Mouse (Mus musculus) CH12.LX (cell line): ENCODE results near the gene Gls2.

Source experiments
- CTCF ChIP-seq, 2 experiments: IDR thresholded peaks in 1 of 2; conservative IDR thresholded peaks in 1 of 2; 2 replicates each; pipeline ENCODE4 v1.5.1; 2011 to 2012; ENCODE audit warnings: low read depth in 2 of 2, low read length in 2 of 2, improper control_type of control experiment in 1 of 2, inconsistent platforms in 1 of 2, mild to moderate bottlenecking in 1 of 2, moderate library complexity in 1 of 2
- EP300 ChIP-seq: IDR thresholded peaks from 2 replicates; pipeline ENCODE4 v1.6.1; 2011; ENCODE audit warnings: low read length, improper control_type of control experiment
- JUND ChIP-seq: conservative IDR thresholded peaks from 2 replicates; pipeline ENCODE4 v1.6.1; 2011; ENCODE audit warnings: low read depth, low read length, improper control_type of control experiment
- MAX ChIP-seq: IDR thresholded peaks from 2 replicates; pipeline ENCODE4 v1.6.1; 2011; ENCODE audit warnings: low read length, improper control_type of control experiment
- MXI1 ChIP-seq: IDR thresholded peaks from 2 replicates; pipeline ENCODE4 v1.6.1; 2011; ENCODE audit warnings: mild to moderate bottlenecking, low read depth, low read length, improper control_type of control experiment
- POLR2A ChIP-seq: IDR thresholded peaks from 2 replicates; pipeline ENCODE4 v1.6.1; 2011; ENCODE audit warnings: low read depth, mild to moderate bottlenecking, improper control_type of control experiment, low read length
- RAD21 ChIP-seq: IDR thresholded peaks from 2 replicates; pipeline ENCODE4 v1.6.1; 2011; ENCODE audit warnings: low read depth, mild to moderate bottlenecking, low read length, improper control_type of control experiment, moderate library complexity
- TCF12 ChIP-seq: IDR thresholded peaks from 2 replicates; pipeline ENCODE4 v1.6.1; 2014; ENCODE audit warnings: low read depth, mild to moderate bottlenecking, inconsistent platforms, low read length, improper control_type of control experiment
- ZKSCAN1 ChIP-seq: IDR thresholded peaks from 2 replicates; pipeline ENCODE4 v1.6.1; 2012; ENCODE audit warnings: low read depth, inconsistent platforms, low read length, improper control_type of control experiment, borderline replicate concordance
- ZMIZ1 ChIP-seq: IDR thresholded peaks from 2 replicates; pipeline ENCODE4 v1.6.1; 2012; ENCODE audit warnings: low read depth, mild to moderate bottlenecking, inconsistent platforms, low read length, improper control_type of control experiment

DNA sequence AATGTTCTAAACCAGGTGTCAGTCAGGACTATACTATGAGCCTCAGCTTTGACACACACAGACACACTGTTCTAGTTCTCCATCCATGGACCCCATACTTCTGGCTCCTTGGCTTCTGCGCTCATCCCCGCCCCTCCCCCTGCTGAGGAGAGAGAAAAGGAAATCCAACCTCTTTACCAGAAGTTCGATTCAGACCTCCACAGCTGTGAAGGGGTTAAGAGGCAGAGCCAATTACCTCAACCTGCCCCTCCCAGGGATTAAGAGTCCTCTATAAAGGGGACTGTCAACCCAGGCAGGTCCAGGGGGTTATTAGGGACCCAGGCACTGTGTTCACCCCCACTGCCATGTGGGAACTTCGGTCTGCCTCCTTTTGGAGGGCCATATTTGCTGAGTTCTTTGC lies 31.3 kb downstream of the Gls2 start, which contains the start of gene Mip:
- TF ChIP-seq CTCF (conservative IDR thresholded peaks at IDR 0.05 in 1 of 2, IDR thresholded peaks at IDR 0.05 in 1 of 2; ENCODE audit: low read depth in 2 of 2, low read length in 2 of 2) (no peak), MAX (no peak), POLR2A (no peak), EP300 (no peak), TCF12 (no peak), JUND (no peak), ZMIZ1 (no peak), MXI1 (no peak), ZKSCAN1 (no peak), RAD21 (no peak)
